Mouse (Mus musculus) MEL (cell line): ENCODE measurements around the gene Rnf5. TPM values are rescaled to one million over a fixed set of nuclear protein-coding genes. Genes with fewer than 3 reads are reported as not detected.
A peak's percentile ranks its signal among the peaks of the same experiment; 100 is the strongest.

Experiments
- DNase-seq: peaks from one replicate; pipeline ENCODE4 v3.0.0; 2011; ENCODE audit warnings: low read depth, low spot score
- H3K27ac ChIP-seq: 2 replicates; pipeline ENCODE4 v1.5.1; 2012; ENCODE audit warnings: low read depth, mild to moderate bottlenecking, control low read depth, low read length, moderate library complexity; ENCODE audit not compliant: control insufficient read depth
- H3K27me3 ChIP-seq, 2 experiments: fragments of 150-350 bp in 1 of 2; sonication (generic) in 1 of 2; 2 replicates each; pipeline ENCODE4 v1.6.1; 2012; ENCODE audit warnings: low read length in 2 of 2, mild to moderate bottlenecking in 2 of 2, improper control_type of control experiment in 1 of 2, moderate library complexity in 1 of 2; ENCODE audit not compliant: insufficient read depth in 2 of 2, control insufficient read depth in 1 of 2
- H3K36me3 ChIP-seq, 2 experiments: 2 replicates each; pipeline ENCODE4 v1.6.1; 2012 to 2014; ENCODE audit warnings: low read length in 2 of 2, improper control_type of control experiment in 1 of 2, inconsistent platforms in 1 of 2, mild to moderate bottlenecking in 1 of 2; ENCODE audit not compliant: insufficient read depth in 2 of 2, control insufficient read depth in 1 of 2
- H3K4me1 ChIP-seq, 2 experiments: fragments of 150-350 bp in 1 of 2; sonication (generic) in 1 of 2; 2 replicates each; pipeline ENCODE4 v1.6.1; 2012; ENCODE audit warnings: low read length in 2 of 2, improper control_type of control experiment in 1 of 2, mild to moderate bottlenecking in 1 of 2; ENCODE audit not compliant: insufficient read depth in 2 of 2, control insufficient read depth in 1 of 2
- H3K4me3 ChIP-seq, 2 experiments: fragments of 150-350 bp in 1 of 2; sonication (generic) in 1 of 2; 2 replicates each; pipeline ENCODE4 v1.5.1; 2012; ENCODE audit warnings: low read depth in 2 of 2, low read length in 2 of 2, mild to moderate bottlenecking in 2 of 2, moderate library complexity in 2 of 2, control low read depth in 1 of 2, improper control_type of control experiment in 1 of 2; ENCODE audit not compliant: control insufficient read depth in 1 of 2, insufficient read depth in 1 of 2
- H3K79me2 ChIP-seq: 2 replicates; pipeline ENCODE4 v1.6.1; 2012; ENCODE audit warnings: mild to moderate bottlenecking, low read length, moderate library complexity; ENCODE audit not compliant: control insufficient read depth, poor library complexity, insufficient read depth
- H3K9ac ChIP-seq: 2 replicates; pipeline ENCODE4 v1.6.1; 2012; ENCODE audit warnings: low read depth, mild to moderate bottlenecking, control low read depth, low read length, moderate library complexity; ENCODE audit not compliant: control insufficient read depth, poor library complexity, severe bottlenecking
- H3K9me3 ChIP-seq: fragments of 150-350 bp; sonication (generic); replicated peaks from 2 replicates; pipeline ENCODE4 v1.6.1; 2012; ENCODE audit warnings: mild to moderate bottlenecking, low read length, improper control_type of control experiment, moderate library complexity; ENCODE audit not compliant: insufficient read depth
- CHD1 ChIP-seq: IDR thresholded peaks from 2 replicates; pipeline ENCODE4 v1.6.1; 2012; ENCODE audit warnings: low read depth, mild to moderate bottlenecking, inconsistent platforms, low read length, improper control_type of control experiment
- CHD2 ChIP-seq: IDR thresholded peaks from 2 replicates; pipeline ENCODE4 v1.6.1; 2011; ENCODE audit warnings: low read length, improper control_type of control experiment
- CTCF ChIP-seq, 3 experiments: IDR thresholded peaks in 2 of 3; conservative IDR thresholded peaks in 1 of 3; 2 replicates each; pipeline ENCODE4 v1.5.1; 2011 to 2012; ENCODE audit warnings: low read length in 3 of 3, low read depth in 2 of 3, mild to moderate bottlenecking in 2 of 3, improper control_type of control experiment in 1 of 3, inconsistent platforms in 1 of 3, mixed read lengths in 1 of 3, moderate library complexity in 1 of 3; ENCODE audit not compliant: control insufficient read depth in 1 of 3, insufficient read depth in 1 of 3, poor library complexity in 1 of 3, severe bottlenecking in 1 of 3
- E2F4 ChIP-seq: IDR thresholded peaks from 2 replicates; pipeline ENCODE4 v1.6.1; 2011; ENCODE audit warnings: low read depth, low read length, improper control_type of control experiment, borderline replicate concordance
- EP300 ChIP-seq, 2 experiments: IDR thresholded peaks; 2 replicates each; pipeline ENCODE4 v1.6.1; 2011; ENCODE audit warnings: improper control_type of control experiment in 2 of 2, low read length in 2 of 2, low read depth in 1 of 2, mild to moderate bottlenecking in 1 of 2
- ETS1 ChIP-seq: IDR thresholded peaks from 2 replicates; pipeline ENCODE4 v1.6.1; 2012; ENCODE audit warnings: low read depth, mild to moderate bottlenecking, inconsistent platforms, low read length, improper control_type of control experiment, moderate library complexity
- GATA1 ChIP-seq: IDR thresholded peaks from 2 replicates; pipeline ENCODE4 v1.6.1; 2011; ENCODE audit warnings: low read depth, low read length, improper control_type of control experiment
- JUND ChIP-seq: IDR thresholded peaks from 2 replicates; pipeline ENCODE4 v1.6.1; 2011; ENCODE audit warnings: low read depth, mild to moderate bottlenecking, improper control_type of control experiment, low read length
- MAFK ChIP-seq: IDR thresholded peaks from 2 replicates; pipeline ENCODE4 v1.6.1; 2011; ENCODE audit warnings: low read depth, mild to moderate bottlenecking, low read length, improper control_type of control experiment, borderline replicate concordance
- MAX ChIP-seq: IDR thresholded peaks from 2 replicates; pipeline ENCODE4 v1.6.1; 2011; ENCODE audit warnings: low read length, improper control_type of control experiment
- MAZ ChIP-seq: IDR thresholded peaks from 2 replicates; pipeline ENCODE4 v1.6.1; 2012; ENCODE audit warnings: low read depth, mild to moderate bottlenecking, inconsistent platforms, low read length, improper control_type of control experiment
- MXI1 ChIP-seq: IDR thresholded peaks from 2 replicates; pipeline ENCODE4 v1.6.1; 2011; ENCODE audit warnings: mild to moderate bottlenecking, low read depth, low read length, improper control_type of control experiment
- MYB ChIP-seq: IDR thresholded peaks from 2 replicates; pipeline ENCODE4 v1.6.1; 2011; ENCODE audit warnings: mild to moderate bottlenecking, low read depth, low read length, improper control_type of control experiment
- NELFE ChIP-seq: IDR thresholded peaks from 2 replicates; pipeline ENCODE4 v1.6.1; 2011; ENCODE audit warnings: low read depth, low read length, improper control_type of control experiment
- NRF1 ChIP-seq: IDR thresholded peaks from 2 replicates; pipeline ENCODE4 v1.6.1; 2014; ENCODE audit warnings: low read depth, mild to moderate bottlenecking, inconsistent platforms, low read length, improper control_type of control experiment, moderate library complexity; ENCODE audit not compliant: poor library complexity, insufficient read depth, severe bottlenecking
- POLR2A ChIP-seq, 2 experiments: IDR thresholded peaks; 2 replicates each; pipeline ENCODE4 v1.6.1; 2011 to 2012; ENCODE audit warnings: low read length in 2 of 2, mild to moderate bottlenecking in 2 of 2, control low read depth in 1 of 2, improper control_type of control experiment in 1 of 2, low read depth in 1 of 2, moderate library complexity in 1 of 2; ENCODE audit not compliant: control insufficient read depth in 1 of 2, insufficient read depth in 1 of 2, poor library complexity in 1 of 2
- POLR2AphosphoS2 ChIP-seq: IDR thresholded peaks from 2 replicates; pipeline ENCODE4 v1.6.1; 2011; ENCODE audit warnings: low read length, improper control_type of control experiment
- RAD21 ChIP-seq: IDR thresholded peaks from 2 replicates; pipeline ENCODE4 v1.6.1; 2011; ENCODE audit warnings: mild to moderate bottlenecking, low read depth, low read length, improper control_type of control experiment
- SIN3A ChIP-seq: IDR thresholded peaks from 2 replicates; pipeline ENCODE4 v1.6.1; 2012; ENCODE audit warnings: low read length, improper control_type of control experiment, inconsistent platforms
- TAL1 ChIP-seq: IDR thresholded peaks from 2 replicates; pipeline ENCODE4 v1.6.1; 2012; ENCODE audit warnings: mild to moderate bottlenecking, inconsistent platforms, low read length, moderate library complexity, mixed read lengths
- TBP ChIP-seq: IDR thresholded peaks from 2 replicates; pipeline ENCODE4 v1.8.0; 2011; ENCODE audit warnings: low read depth, low read length, improper control_type of control experiment
- TCF12 ChIP-seq: IDR thresholded peaks from 2 replicates; pipeline ENCODE4 v1.6.1; 2014; ENCODE audit warnings: low read depth, mild to moderate bottlenecking, inconsistent platforms, low read length, improper control_type of control experiment, moderate library complexity
- UBTF ChIP-seq: IDR thresholded peaks from 2 replicates; pipeline ENCODE4 v1.6.1; 2012; ENCODE audit warnings: low read depth, mild to moderate bottlenecking, inconsistent platforms, low read length, improper control_type of control experiment, moderate library complexity, borderline replicate concordance; ENCODE audit not compliant: insufficient read depth
- USF1 ChIP-seq: IDR thresholded peaks from 2 replicates; pipeline ENCODE4 v1.6.1; 2014; ENCODE audit warnings: low read depth, mild to moderate bottlenecking, inconsistent platforms, low read length, improper control_type of control experiment, moderate library complexity
- USF2 ChIP-seq, 2 experiments: IDR thresholded peaks; 2 replicates each; pipeline ENCODE4 v1.6.1; 2011 to 2012; ENCODE audit warnings: improper control_type of control experiment in 2 of 2, low read length in 2 of 2, borderline replicate concordance in 1 of 2, inconsistent platforms in 1 of 2, low read depth in 1 of 2, mild to moderate bottlenecking in 1 of 2; ENCODE audit not compliant: insufficient read depth in 1 of 2
- ZC3H11A ChIP-seq: IDR thresholded peaks from 2 replicates; pipeline ENCODE4 v1.6.1; 2012; ENCODE audit warnings: low read depth, mild to moderate bottlenecking, inconsistent platforms, low read length, improper control_type of control experiment
- ZMIZ1 ChIP-seq: IDR thresholded peaks from 2 replicates; pipeline ENCODE4 v1.6.1; 2012; ENCODE audit warnings: low read depth, mild to moderate bottlenecking, inconsistent platforms, low read length, improper control_type of control experiment, moderate library complexity
- ZNF384 ChIP-seq: IDR thresholded peaks from 2 replicates; pipeline ENCODE4 v1.6.1; 2012; ENCODE audit warnings: low read depth, mild to moderate bottlenecking, inconsistent platforms, low read length, improper control_type of control experiment
- polyA plus RNA-seq, 2 experiments: library from polyadenylated mRNA; stranded (reverse) in 1 of 2; unstranded in 1 of 2; fragments of >175 nt in 1 of 2; fragments of >200 nt in 1 of 2; gene quantifications; 2 replicates each; pipeline versions ENCODE4 v1.2.1 to v1.2.4; 2012; ENCODE audit warnings: low replicate concordance in 2 of 2, low read depth in 1 of 2; ENCODE audit not compliant: insufficient read length in 2 of 2, insufficient read depth in 1 of 2, missing spikeins in 1 of 2
- total RNA-seq: library from RNA; depleted of rRNA; stranded (reverse); fragments of 300-350 nt; gene quantifications from 2 replicates; pipeline ENCODE4 v1.2.3, GENCODE M21; 2012

The Rnf5 gene
- total and polyA plus RNA-seq, 3 experiments = 24.8 to 85.1 TPM; not detected in 1

- peaks cover 0 to 13% of the 10 kb centered on the region in 2 experiments; a peak in 3 of 4 replicates for H3K36me3 ChIP-seq
- peak within 1 kb of the TSS; percentile 90 for H3K9ac ChIP-seq
- peaks cover 0 to 26% of the 10 kb centered on the region in 2 experiments; a peak in 3 of 4 replicates for H3K4me1 ChIP-seq
- DNase-seq = no peak
- no peaks in the 10 kb centered on the region; a peak in 1 of 4 replicates for H3K27me3 ChIP-seq
- H3K9me3 ChIP-seq = no peaks in the 10 kb centered on the region
- TF ChIP-seq SIN3A (no peak), CTCF (IDR thresholded peaks at IDR 0.05 in 2 of 3, conservative IDR thresholded peaks at IDR 0.05 in 1 of 3; ENCODE audit: control insufficient read depth in 1 of 3, insufficient read depth in 1 of 3, low read depth in 2 of 3, low read length in 3 of 3, poor library complexity in 1 of 3, severe bottlenecking in 1 of 3) (no peak), TCF12 (0 out of 2 replicates have a peak, but pooled peaks have one; percentile 4), UBTF (peak; percentile 67; the same call in 1 of the 2 replicates), USF2 (IDR thresholded peaks at IDR 0.05; ENCODE audit: borderline replicate concordance in 1 of 2, insufficient read depth in 1 of 2, low read depth in 1 of 2, low read length in 2 of 2) (no peak), ZMIZ1 (0 out of 2 replicates have a peak, but pooled peaks have one; percentile 7), POLR2A (IDR thresholded peaks at IDR 0.05; ENCODE audit: control insufficient read depth in 1 of 2, insufficient read depth in 1 of 2, low read depth in 1 of 2, low read length in 2 of 2, poor library complexity in 1 of 2) (peak in 1 of 2 experiments; percentile 13; a peak in 1 of 4 replicates), MAZ (0 out of 2 replicates have a peak, but pooled peaks have one; percentile 14), CHD2 (no peak)
- peak within 1 kb of the TSS; percentile 61 to 91 for H3K4me3 ChIP-seq
- H3K79me2 ChIP-seq = peaks cover 16% of the 10 kb centered on the region
- peak within 1 kb of the TSS; percentile 94 for H3K27ac ChIP-seq
Measured at GRCm38 (mm10) chr17:34627943-34628643, 24.6 kb upstream of the Rnf5 start, which contains the start of gene Ppt2. TSS of gene Ppt2 (minus strand) at chr17:34628510.

GRCm38 (mm10) chr17:34627093-34627942 lies 23.8 kb upstream of the Rnf5 start:
- Histone ChIP-seq H3K36me3 (peaks cover 0 to 17% of the 10 kb centered on the region in 2 experiments; a peak in 3 of 4 replicates), H3K9me3 (no peaks in the 10 kb centered on the region), H3K27ac (peak overlapping the region; percentile 94), H3K4me3 (peak overlapping the region; percentile 91 to 92), H3K27me3 (no peaks in the 10 kb centered on the region; a peak in 1 of 4 replicates), H3K9ac (peak overlapping the region; percentile 90), H3K79me2 (peaks cover 16% of the 10 kb centered on the region), H3K4me1 (peaks cover 2 to 34% of the 10 kb centered on the region in 2 experiments; a peak in 3 of 4 replicates)
- DNase-seq = peak; percentile 97
- TF ChIP-seq RAD21 (no peak), ETS1 (peak; percentile 66), TBP (peak; percentile 87), TCF12 (peak; percentile 25; the same call in 1 of the 2 replicates), TAL1 (no peak; the same call in 1 of the 2 replicates), SIN3A (peak; percentile 97), MAX (peak; percentile 69), NRF1 (no peak), MXI1 (peak; percentile 76), GATA1 (peak; percentile 46; the same call in 1 of the 2 replicates), EP300 (IDR thresholded peaks at IDR 0.05; ENCODE audit: low read depth in 1 of 2, low read length in 2 of 2) (no peak), POLR2AphosphoS2 (peak; percentile 85; the same call in 1 of the 2 replicates), ZC3H11A (no peak), MYB (no peak), CHD1 (peak; percentile 99), MAFK (no peak), NELFE (peak; percentile 72), JUND (no peak), USF1 (no peak), ZNF384 (no peak), E2F4 (no peak)
